ENCODE assay signal across 8 mouse cellular contexts in genomic region chr17:71526302-71526708, GRCm38 (mm10). TPM values are rescaled to one million over a fixed set of nuclear protein-coding genes. Genes with fewer than 3 reads are reported as not detected.
DNase-seq lines count a peak whose midpoint lies in the region; ATAC-seq and TF ChIP-seq lines count a peak whose summit lies in the region.

No protein-coding gene starts in this region.

- intact Hi-C loops in left cerebral cortex, adult 2 months (cut with DNase I) = no loop called here
- intact Hi-C loops in left cerebral cortex, postnatal 4 days (cut with DNase I) = no loop called here

- H3K4me2 ChIP-seq in intestine, postnatal 0 days (replicated peaks; ENCODE audit: low read depth) = peak overlapping the region; percentile 92
- peak overlapping the region; percentile 64 for H3K4me2 ChIP-seq in neural tube, embryonic 12.5 days (replicated peaks)

- H3K4me3 ChIP-seq in left cerebral cortex, adult 2 months = peak overlapping the region; percentile 68
- H3K4me3 ChIP-seq in cortical plate, adult 2 months (ENCODE audit: insufficient read depth, low read length) = peak overlapping the region; percentile 52
- peak overlapping the region; percentile 72 for H3K4me3 ChIP-seq in intestine, postnatal 0 days (ENCODE audit: low read depth, low read length)
- H3K4me3 ChIP-seq in neural tube, embryonic 12.5 days = peak overlapping the region; percentile 56

- DNase-seq in left cerebral cortex, adult 2 months (ENCODE audit: extremely low spot score in 1 of 2, low spot score in 2 of 2) = no peak
- no peak for DNase-seq in left cerebral cortex, postnatal 4 days
- DNase-seq in cerebellum, adult 11-12 months = no peak
- DNase-seq in ovary, adult 18-20 months (ENCODE audit: low spot score) = no peak
- DNase-seq in adrenal gland, postnatal 14 days = no peak

- peaks cover 13% of the 10 kb centered on the region; the same call in 1 of the 2 replicates for H3K36me3 ChIP-seq in intestine, postnatal 0 days (ENCODE audit: control insufficient read depth, insufficient read depth)
- H3K36me3 ChIP-seq in neural tube, embryonic 12.5 days = peaks cover 7% of the 10 kb centered on the region; the same call in 1 of the 2 replicates

- no peaks in the 10 kb centered on the region for H3K4me1 ChIP-seq in cortical plate, adult 2 months (ENCODE audit: control insufficient read depth, insufficient read depth, low read length)
- H3K4me1 ChIP-seq in intestine, postnatal 0 days (replicated peaks; ENCODE audit: control insufficient read depth, insufficient read depth, low read length) = 0 out of 2 replicates have a peak, but pooled peaks cover 4% of the 10 kb centered on the region
- peaks cover 13% of the 10 kb centered on the region for H3K4me1 ChIP-seq in neural tube, embryonic 12.5 days

- H3K27me3 ChIP-seq in intestine, postnatal 0 days (replicated peaks; ENCODE audit: control insufficient read depth, insufficient read depth, low read length) = no peaks in the 10 kb centered on the region
- H3K27me3 ChIP-seq in neural tube, embryonic 12.5 days (replicated peaks) = no peaks in the 10 kb centered on the region

- peak; percentile 32 for ATAC-seq in intestine, postnatal 0 days
- peak; percentile 70 for ATAC-seq in neural tube, embryonic 12.5 days (ENCODE audit: low FRiP score, low read depth)

- WGBS in intestine, postnatal 0 days = under 1% methylated on average over 13 of the region's 13 CpGs
- WGBS in neural tube, embryonic 12.5 days = 1% methylated on average over 13 of the region's 13 CpGs

- H3K9me3 ChIP-seq in intestine, postnatal 0 days (ENCODE audit: control insufficient read depth) = no peaks in the 10 kb centered on the region
- no peaks in the 10 kb centered on the region for H3K9me3 ChIP-seq in neural tube, embryonic 12.5 days

- H3K9ac ChIP-seq in intestine, postnatal 0 days (ENCODE audit: low read depth, low read length) = peak overlapping the region; percentile 72
- peak overlapping the region; percentile 59 for H3K9ac ChIP-seq in neural tube, embryonic 12.5 days

- TF ChIP-seq CTCF in left cerebral cortex, adult 2 months (IDR thresholded peaks at IDR 0.05) = no peak
- TF ChIP-seq CTCF in cortical plate, adult 2 months (IDR thresholded peaks at IDR 0.05; ENCODE audit: extremely low read depth, insufficient read depth, low read length) = no peak
- TF ChIP-seq CTCF in intestine, postnatal 0 days (IDR thresholded peaks at IDR 0.05; ENCODE audit: low read depth) = no peak

- no peak for TF ChIP-seq POLR2A in cortical plate, adult 2 months (IDR thresholded peaks at IDR 0.05; ENCODE audit: extremely low read depth, insufficient read depth, low read length)

- H3K27ac ChIP-seq in left cerebral cortex, adult 2 months = no peak overlapping the region
- no peak overlapping the region for H3K27ac ChIP-seq in cortical plate, adult 2 months (ENCODE audit: insufficient read depth, low read length)
- H3K27ac ChIP-seq in intestine, postnatal 0 days (ENCODE audit: low read depth, low read length) = 0 out of 2 replicates have a peak overlapping the region, but pooled peaks have one; percentile 93
- H3K27ac ChIP-seq in neural tube, embryonic 12.5 days = 0 out of 2 replicates have a peak overlapping the region, but pooled peaks have one; percentile 94

RNA-seq across cellular contexts. Expression of gene Ndc80, which starts 0.4 kb away (rescaled TPM):
- total RNA-seq in left cerebral cortex, adult 2 months (2021) = under 1 TPM; 0.45 to 0.47 TPM
- 1 to 10 TPM; 3.5 to 3.8 TPM for total RNA-seq in left cerebral cortex, postnatal 4 days (2021)
- 0.17 and 0.38 TPM in 2 replicates for polyA plus RNA-seq in cortical plate, adult 2 months (2012; rRNA removed)
- polyA plus RNA-seq in intestine, postnatal 0 days (2015; fragmentation: Nextera tagmentation; extraction: Ambion mirVana) = 8.8 and 10.0 TPM in 2 replicates
- 31.4 and 33.7 TPM in 2 replicates for polyA plus RNA-seq in neural tube, embryonic 12.5 days (2016; fragmentation: Nextera tagmentation; extraction: Ambion mirVana)
- total RNA-seq in adrenal gland, postnatal 14 days (2021) = 9.2 and 9.4 TPM in 2 replicates

RNA-seq across cellular contexts. Expression of gene Spdya, which starts 25.6 kb away (rescaled TPM):
- total RNA-seq in left cerebral cortex, adult 2 months (2021) = 1 to 10 TPM; 1.6 to 2.4 TPM
- total RNA-seq in left cerebral cortex, postnatal 4 days (2021) = 1 to 10 TPM; 2.4 to 2.9 TPM
- 1.7 and 2.0 TPM in 2 replicates for polyA plus RNA-seq in cortical plate, adult 2 months (2012; rRNA removed)
- 0.27 and 0.66 TPM in 2 replicates for polyA plus RNA-seq in intestine, postnatal 0 days (2015; fragmentation: Nextera tagmentation; extraction: Ambion mirVana)
- polyA plus RNA-seq in neural tube, embryonic 12.5 days (2016; fragmentation: Nextera tagmentation; extraction: Ambion mirVana) = 0.94 and 0.95 TPM in 2 replicates
- 0.59 and 1.1 TPM in 2 replicates for total RNA-seq in adrenal gland, postnatal 14 days (2021)

RNA-seq across cellular contexts. Expression of gene Smchd1, which starts 51.2 kb away (rescaled TPM):
- total RNA-seq in left cerebral cortex, adult 2 months (2021) = 10 to 100 TPM; 32.5 to 34.5 TPM
- 10 to 100 TPM; 50.3 to 59.2 TPM for total RNA-seq in left cerebral cortex, postnatal 4 days (2021)
- polyA plus RNA-seq in cortical plate, adult 2 months (2012; rRNA removed) = 23.7 and 26.6 TPM in 2 replicates
- polyA plus RNA-seq in intestine, postnatal 0 days (2015; fragmentation: Nextera tagmentation; extraction: Ambion mirVana) = 25.6 and 26.6 TPM in 2 replicates
- 53.1 and 68.2 TPM in 2 replicates for polyA plus RNA-seq in neural tube, embryonic 12.5 days (2016; fragmentation: Nextera tagmentation; extraction: Ambion mirVana)
- 42.5 and 44.5 TPM in 2 replicates for total RNA-seq in adrenal gland, postnatal 14 days (2021)

Comparison
In these comparisons a context has a peak if more than half of its experiments do, and no peak if none do; other contexts are left out.
1. H3K27ac ChIP-seq: peak in intestine, postnatal 0 days (single experiment) and neural tube, embryonic 12.5 days (single experiment); none in left cerebral cortex, adult 2 months (single experiment) and cortical plate, adult 2 months (single experiment).
2. Peak in every context shown above with its lines, with median percentiles within 50 percentile points of each other: H3K4me3 ChIP-seq.